Mouse (Mus musculus): ENCODE data around the gene Tusc2. TPM values are rescaled to one million over a fixed set of nuclear protein-coding genes. Genes with fewer than 3 reads are reported as not detected.

Tusc2 gene
- polyA plus RNA-seq, 1 experiment from 2014 or later, result 41.4 TPM

DNA sequence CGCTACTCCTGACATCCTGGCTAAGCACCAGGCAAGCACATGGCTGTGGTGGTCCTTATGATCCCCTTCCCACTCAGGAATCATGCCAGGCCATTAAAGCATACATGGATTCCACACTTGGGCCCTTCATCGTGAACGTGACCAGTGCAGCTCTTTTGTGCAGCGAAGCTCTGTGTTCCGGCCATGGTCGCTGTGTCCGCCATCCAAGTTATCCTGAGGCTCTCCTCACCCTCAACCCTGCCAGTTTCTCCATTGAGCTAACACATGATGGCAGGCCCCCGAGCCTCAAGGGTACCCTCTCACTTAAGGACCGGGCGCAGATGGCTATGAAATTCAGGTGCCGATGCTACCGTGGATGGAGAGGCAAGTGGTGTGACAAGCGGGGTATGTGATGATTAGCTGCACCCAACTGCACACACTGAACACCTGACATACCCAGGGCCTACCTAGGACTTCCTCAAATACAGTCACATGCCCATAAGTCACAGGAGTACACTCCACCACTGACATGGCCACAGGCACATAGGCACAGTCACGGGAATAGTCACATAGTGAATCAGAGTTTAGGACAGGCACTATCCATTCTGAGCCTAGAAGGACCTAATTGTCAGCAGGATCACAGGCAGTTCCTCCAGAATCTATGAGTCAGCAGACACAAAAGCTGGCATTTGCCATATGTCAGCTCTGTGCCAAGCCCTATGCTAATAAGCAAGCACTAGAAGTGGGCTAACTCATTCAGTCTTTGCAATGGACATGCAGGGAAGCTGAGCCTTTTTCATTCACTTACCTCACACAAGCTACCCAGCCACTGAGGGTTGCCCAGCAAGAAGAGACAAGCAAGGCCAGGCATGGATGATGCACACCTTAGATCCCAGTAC is 16.2 kb downstream of the Tusc2 start:
- ATAC-seq (replicated peaks; ENCODE audit: insufficient number of reproducible peaks, insufficient read depth, low FRiP score, low read depth), result no peak
- Histone ChIP-seq H3K9ac (0 out of 2 replicates have a peak overlapping the region, but pooled peaks have one; percentile 14), H3K4me2 (0 out of 2 replicates have a peak overlapping the region, but pooled peaks have one; percentile 89), H3K4me1 (replicated peaks) (peaks cover 54% of the 10 kb centered on the region), H3K9me3 (replicated peaks) (no peaks in the 10 kb centered on the region), H3K27me3 (no peaks in the 10 kb centered on the region), H3K36me3 (peaks cover 16% of the 10 kb centered on the region), H3K27ac (peak overlapping the region; percentile 93), H3K4me3 (no peak overlapping the region)
- 95% methylated on average over 14 of the region's 14 CpGs for WGBS

DNA sequence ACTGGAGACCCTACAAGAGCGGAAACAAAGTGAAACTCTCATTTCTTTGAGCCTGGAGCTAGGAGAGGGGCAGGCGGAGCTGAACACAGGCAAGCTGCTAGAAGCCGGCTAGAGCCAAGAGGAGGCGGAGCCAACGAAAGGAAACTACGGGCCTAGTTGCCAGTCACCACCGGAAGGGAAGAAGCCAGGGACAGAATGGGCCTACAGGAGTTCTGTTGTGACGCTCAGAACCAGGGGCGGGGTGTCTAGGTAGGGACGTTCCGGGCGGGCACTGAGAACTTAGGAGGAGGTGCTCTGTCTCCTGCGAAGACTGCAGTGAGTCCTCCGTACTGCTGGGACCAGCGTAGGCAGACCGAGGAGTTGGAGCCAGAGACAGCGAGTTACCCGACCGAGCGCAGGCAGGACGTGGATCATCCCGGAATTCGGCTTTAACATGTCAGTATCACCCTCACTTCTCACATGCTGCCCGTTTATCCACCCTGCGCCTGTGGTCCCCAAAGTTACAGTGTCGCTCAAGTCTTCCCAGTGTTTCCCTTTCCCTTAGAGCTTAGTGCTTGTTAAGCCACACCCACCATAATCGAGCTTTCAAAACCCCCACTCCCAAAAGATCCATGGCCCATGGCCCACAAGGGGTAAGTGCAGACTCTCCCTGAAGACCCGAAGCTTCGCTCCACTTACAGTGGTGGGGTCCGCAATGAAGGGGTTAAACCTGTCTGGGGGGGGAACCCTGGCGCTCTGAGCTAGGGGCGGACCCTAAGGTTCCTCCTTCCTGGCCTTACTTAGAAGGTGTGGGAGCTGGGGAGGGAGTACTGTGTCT is 17.7 kb downstream of the Tusc2 start, which contains the start of gene Hyal3:
Hyal3 (plus strand) TSS at position 318 of the 817 bp plus-strand sequence.
- peak within 1 kb of the TSS; percentile 89 for H3K4me2 ChIP-seq
- ATAC-seq (replicated peaks; ENCODE audit: insufficient number of reproducible peaks, insufficient read depth, low FRiP score, low read depth), result peak; percentile 74
- H3K27me3 ChIP-seq, result no peaks in the 10 kb centered on the region
- no peaks in the 10 kb centered on the region for H3K9me3 ChIP-seq (replicated peaks)
- peak within 1 kb of the TSS; percentile 93 for H3K27ac ChIP-seq
- H3K9ac ChIP-seq, result peak within 1 kb of the TSS; percentile 65
- H3K36me3 ChIP-seq, result peaks cover 10% of the 10 kb centered on the region
- WGBS, result under 1% methylated on average over 32 of the region's 32 CpGs
- peaks cover 52% of the 10 kb centered on the region for H3K4me1 ChIP-seq (replicated peaks)
- H3K4me3 ChIP-seq, result peak within 1 kb of the TSS; percentile 62

- H3K36me3 ChIP-seq, result peaks cover 10% of the 10 kb centered on the region
- peak overlapping the region; percentile 89 for H3K4me2 ChIP-seq
- 68% methylated on average over 4 of the region's 4 CpGs for WGBS
- ATAC-seq (replicated peaks; ENCODE audit: insufficient number of reproducible peaks, insufficient read depth, low FRiP score, low read depth), result no peak
- H3K27me3 ChIP-seq, result no peaks in the 10 kb centered on the region
- H3K9me3 ChIP-seq (replicated peaks), result no peaks in the 10 kb centered on the region
- peak overlapping the region; percentile 93; the same call in 1 of the 2 replicates for H3K27ac ChIP-seq
- H3K4me1 ChIP-seq (replicated peaks), result peaks cover 45% of the 10 kb centered on the region
- H3K9ac ChIP-seq, result peak overlapping the region; percentile 65
- peak overlapping the region; percentile 62 for H3K4me3 ChIP-seq
These were observed 18.5 kb downstream of the Tusc2 start for GRCm38 (mm10) chr9:107581584-107581983.

DNA sequence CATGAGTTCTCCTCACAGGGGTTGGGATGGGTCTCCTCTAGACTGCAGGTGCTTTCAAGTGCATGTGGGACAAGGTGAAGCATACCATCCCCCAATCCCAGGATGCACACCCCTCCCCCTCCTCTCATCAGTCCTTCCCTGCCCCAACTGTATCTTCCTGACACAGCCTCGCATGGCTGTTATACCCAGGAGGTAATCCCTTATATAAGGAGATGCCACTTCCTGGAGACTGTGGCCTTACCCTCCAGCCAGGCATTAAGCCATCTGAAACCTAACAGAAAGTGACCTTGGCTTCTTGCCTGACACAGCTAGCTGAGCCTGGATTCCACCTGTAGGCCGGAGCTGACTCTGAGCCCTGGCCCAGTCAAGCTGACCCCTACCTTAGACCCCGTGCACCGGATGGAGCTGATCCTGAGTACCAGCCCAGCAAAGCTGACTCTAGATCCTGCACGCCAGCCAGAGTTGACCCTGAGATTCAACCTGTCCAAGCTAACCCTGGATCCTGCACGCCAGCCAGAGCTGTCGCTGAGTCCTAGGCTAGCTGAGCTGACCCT is 19.5 kb downstream of the Tusc2 start:
- no peak overlapping the region for H3K4me3 ChIP-seq
- H3K4me2 ChIP-seq, result no peak overlapping the region
- no peaks in the 10 kb centered on the region for H3K9me3 ChIP-seq (replicated peaks)
- H3K27ac ChIP-seq, result no peak overlapping the region
- no peak for ATAC-seq (replicated peaks; ENCODE audit: insufficient number of reproducible peaks, insufficient read depth, low FRiP score, low read depth)
- no peaks in the 10 kb centered on the region for H3K27me3 ChIP-seq
- no peak overlapping the region for H3K9ac ChIP-seq
- H3K36me3 ChIP-seq, result peaks cover 10% of the 10 kb centered on the region
- 90% methylated on average over 7 of the region's 7 CpGs for WGBS
- peaks cover 38% of the 10 kb centered on the region for H3K4me1 ChIP-seq (replicated peaks)

- Histone ChIP-seq H3K4me1 (replicated peaks) (peaks cover 37% of the 10 kb centered on the region), H3K9ac (no peak overlapping the region), H3K27me3 (no peaks in the 10 kb centered on the region), H3K27ac (no peak overlapping the region), H3K9me3 (replicated peaks) (no peaks in the 10 kb centered on the region), H3K4me2 (no peak overlapping the region), H3K36me3 (peaks cover 10% of the 10 kb centered on the region), H3K4me3 (no peak overlapping the region)
- 90% methylated on average over 14 of the region's 14 CpGs for WGBS
- ATAC-seq (replicated peaks; ENCODE audit: insufficient number of reproducible peaks, insufficient read depth, low FRiP score, low read depth), result no peak
These were observed 20.1 kb downstream of the Tusc2 start for GRCm38 (mm10) chr9:107583174-107583573.

- Histone ChIP-seq H3K4me1 (replicated peaks) (peaks cover 51% of the 10 kb centered on the region), H3K27ac (no peak overlapping the region)
- 90% methylated on average over 5 of the region's 5 CpGs for WGBS
These were observed 23.4 kb downstream of the Tusc2 start for GRCm38 (mm10) chr9:107586504-107586903.

GRCm38 (mm10) chr9:107586974-107587832 is 24.1 kb downstream of the Tusc2 start, which contains the start of gene Ifrd2:
TSS of gene Ifrd2 (plus strand) at chr9:107587642.
- 11% methylated on average over 46 of the region's 46 CpGs for WGBS
- Histone ChIP-seq H3K9me3 (replicated peaks) (no peaks in the 10 kb centered on the region), H3K27ac (peak within 1 kb of the TSS; percentile 56), H3K4me1 (replicated peaks) (peaks cover 44% of the 10 kb centered on the region), H3K4me2 (peak within 1 kb of the TSS; percentile 79), H3K4me3 (peak within 1 kb of the TSS; percentile 64), H3K36me3 (peaks cover 27% of the 10 kb centered on the region), H3K9ac (peak within 1 kb of the TSS; percentile 62), H3K27me3 (no peaks in the 10 kb centered on the region)
- ATAC-seq (replicated peaks; ENCODE audit: insufficient number of reproducible peaks, insufficient read depth, low FRiP score, low read depth), result peak; percentile 96

More at GRCm38 (mm10) chr9:107586504-107586903, 23.4 kb downstream of the Tusc2 start:
- no peak for ATAC-seq (replicated peaks; ENCODE audit: insufficient number of reproducible peaks, insufficient read depth, low FRiP score, low read depth)
- peak overlapping the region; percentile 79; the same call in 1 of the 2 replicates for H3K4me2 ChIP-seq
- no peak overlapping the region for H3K4me3 ChIP-seq
- no peaks in the 10 kb centered on the region for H3K27me3 ChIP-seq
- no peaks in the 10 kb centered on the region for H3K9me3 ChIP-seq (replicated peaks)
- H3K9ac ChIP-seq, result no peak overlapping the region
- peaks cover 20% of the 10 kb centered on the region for H3K36me3 ChIP-seq

DNA sequence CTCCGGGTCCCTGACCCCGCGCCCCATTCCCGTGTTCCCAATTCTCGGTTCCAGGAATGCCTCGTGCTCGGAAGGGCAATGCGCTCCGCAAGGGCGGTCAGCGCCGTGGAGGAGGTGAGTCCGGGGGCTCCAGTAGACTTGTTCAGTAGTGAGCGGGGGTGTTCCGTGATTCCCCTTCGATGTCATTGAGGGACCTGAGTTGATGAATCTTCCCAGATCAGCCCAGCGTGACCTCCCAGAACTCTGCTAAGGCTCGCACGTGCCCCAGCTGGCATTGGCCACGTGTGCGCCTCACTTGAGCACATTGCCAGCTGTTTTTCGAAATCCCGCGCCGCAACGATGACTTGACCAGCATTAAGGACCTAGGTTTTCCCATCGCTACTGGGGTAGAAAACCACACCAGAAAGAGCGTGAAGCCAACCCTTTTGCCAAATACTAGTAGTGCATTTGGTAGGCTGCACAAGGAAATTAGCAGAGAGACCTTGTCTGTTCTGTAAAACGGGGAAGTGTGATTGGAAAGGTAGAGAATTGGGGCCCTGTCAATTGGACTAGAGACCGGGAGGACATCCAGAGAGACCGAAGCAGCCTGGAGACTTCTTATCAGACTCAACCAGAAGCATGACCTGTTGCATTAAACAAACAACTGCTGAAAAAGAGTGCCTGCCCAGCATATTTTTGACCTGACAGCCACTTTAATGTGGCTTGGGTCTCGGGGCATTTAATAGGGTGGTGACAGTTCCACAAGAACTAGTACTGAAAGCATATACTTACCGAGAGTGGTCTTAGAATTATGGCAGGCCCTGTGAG is 25.0 kb downstream of the Tusc2 start:
- Histone ChIP-seq H3K4me1 (replicated peaks) (peaks cover 47% of the 10 kb centered on the region), H3K4me3 (peak overlapping the region; percentile 64), H3K36me3 (peaks cover 31% of the 10 kb centered on the region), H3K9me3 (replicated peaks) (no peaks in the 10 kb centered on the region), H3K4me2 (peak overlapping the region; percentile 79), H3K9ac (peak overlapping the region; percentile 62), H3K27ac (peak overlapping the region; percentile 56), H3K27me3 (no peaks in the 10 kb centered on the region)
- ATAC-seq (replicated peaks; ENCODE audit: insufficient number of reproducible peaks, insufficient read depth, low FRiP score, low read depth), result no peak; the same call in none of the 2 replicates
- WGBS, result 1% methylated on average over 33 of the region's 33 CpGs

DNA sequence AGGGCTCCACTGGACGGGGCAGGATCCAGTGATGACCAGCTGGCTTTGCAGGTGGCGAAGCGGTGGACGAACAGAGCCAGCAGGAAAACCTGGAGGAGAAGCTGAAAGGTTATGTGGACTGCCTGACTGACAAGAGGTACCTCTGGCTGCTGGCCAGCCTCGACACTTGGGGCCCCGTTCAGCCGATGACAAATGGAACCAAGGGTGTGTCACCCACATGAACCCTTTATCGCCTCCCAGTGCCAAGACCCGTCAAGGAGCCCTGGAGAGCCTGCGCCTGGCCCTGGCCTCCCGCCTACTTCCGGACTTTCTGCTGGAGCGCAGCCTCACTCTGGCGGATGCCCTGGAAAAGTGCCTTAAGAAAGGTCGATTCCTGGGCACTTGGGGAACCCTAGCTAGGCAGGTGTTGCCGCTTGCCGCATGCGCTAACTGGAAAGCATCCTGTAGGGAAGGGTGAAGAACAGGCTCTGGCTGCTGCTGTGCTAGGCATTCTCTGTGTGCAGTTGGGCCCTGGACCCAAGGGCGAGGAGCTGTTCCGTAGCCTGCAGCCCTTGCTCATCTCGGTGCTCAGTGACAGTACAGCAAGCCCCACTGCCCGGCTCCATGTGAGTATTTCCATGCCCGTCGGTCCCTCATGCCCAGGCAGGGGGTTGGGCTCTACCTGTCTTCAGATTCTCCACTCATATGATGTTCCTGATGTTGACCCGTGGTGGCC is 27.2 kb downstream of the Tusc2 start:
- Histone ChIP-seq H3K9ac (no peak overlapping the region; the same call in 1 of the 2 replicates), H3K4me2 (peak overlapping the region; percentile 19; the same call in 1 of the 2 replicates), H3K4me1 (replicated peaks) (peaks cover 64% of the 10 kb centered on the region), H3K9me3 (replicated peaks) (no peaks in the 10 kb centered on the region), H3K4me3 (no peak overlapping the region), H3K27me3 (no peaks in the 10 kb centered on the region), H3K36me3 (peaks cover 29% of the 10 kb centered on the region), H3K27ac (peak overlapping the region; percentile 76)
- WGBS, result 61% methylated on average over 25 of the region's 25 CpGs
- ATAC-seq (replicated peaks; ENCODE audit: insufficient number of reproducible peaks, insufficient read depth, low FRiP score, low read depth), result no peak

Data from heart, embryonic 15.5 days (tissue).